Mouse (Mus musculus): ENCODE measurements around the gene Tbata. TPM values are rescaled to one million over a fixed set of nuclear protein-coding genes. Genes with fewer than 3 reads are reported as not detected.

Tbata gene
- polyA plus RNA-seq, 1 experiment from 2014 or later: not detected

GRCm38 (mm10) chr10:61236683-61237390 is 65.1 kb downstream of the Tbata start:
- Histone ChIP-seq H3K27ac (ENCODE audit: poor library complexity, severe bottlenecking) (no peak overlapping the region), H3K36me3 (no peaks in the 10 kb centered on the region), H3K9ac (0 out of 2 replicates have a peak overlapping the region, but pooled peaks have one; percentile 22), H3K4me2 (no peak overlapping the region), H3K27me3 (replicated peaks) (0 out of 2 replicates have a peak, but pooled peaks cover 3% of the 10 kb centered on the region), H3K4me1 (replicated peaks) (peaks cover 20% of the 10 kb centered on the region), H3K9me3 (replicated peaks) (peaks cover 7% of the 10 kb centered on the region), H3K4me3 (no peak overlapping the region)
- ATAC-seq (ENCODE audit: insufficient number of reproducible peaks, low FRiP score): no peak
- WGBS: 59% methylated on average over 4 of the region's 4 CpGs

- WGBS: 79% methylated on average over 6 of the region's 6 CpGs
- Histone ChIP-seq H3K27me3 (replicated peaks) (0 out of 2 replicates have a peak, but pooled peaks cover 3% of the 10 kb centered on the region), H3K9me3 (replicated peaks) (peaks cover 7% of the 10 kb centered on the region), H3K9ac (0 out of 2 replicates have a peak overlapping the region, but pooled peaks have one; percentile 22), H3K4me3 (no peak overlapping the region), H3K27ac (ENCODE audit: poor library complexity, severe bottlenecking) (no peak overlapping the region), H3K36me3 (no peaks in the 10 kb centered on the region), H3K4me2 (no peak overlapping the region), H3K4me1 (replicated peaks) (peaks cover 26% of the 10 kb centered on the region)
- no peak for ATAC-seq (ENCODE audit: insufficient number of reproducible peaks, low FRiP score)
Measured at GRCm38 (mm10) chr10:61237391-61237785, 65.6 kb downstream of the Tbata start.

Small RNAs within 50 kb of the gene (microRNA-seq; reads per million reads assigned to microRNA genes)
- not detected for gene Gm44308

Other genes starting within 250 kb of the Tbata start
- gene Pcbd1, start 82.6 kb upstream of the Tbata start, polyA plus RNA-seq (2016; fragmentation: Nextera tagmentation; extraction: Ambion mirVana): 68.6 and 69.1 TPM in 2 replicates
- gene Sgpl1, start 24.3 kb upstream of the Tbata start, polyA plus RNA-seq (2016; fragmentation: Nextera tagmentation; extraction: Ambion mirVana): 37.0 and 39.1 TPM in 2 replicates
- 1.1 and 1.2 TPM in 2 replicates for gene Adamts14, start 101.5 kb downstream of the Tbata start, polyA plus RNA-seq (2016; fragmentation: Nextera tagmentation; extraction: Ambion mirVana)
- gene Prf1, start 125.9 kb downstream of the Tbata start, polyA plus RNA-seq (2016; fragmentation: Nextera tagmentation; extraction: Ambion mirVana): 0.10 TPM in 1 of 2 replicates, not detected in the other
- 33.9 and 37.4 TPM in 2 replicates for gene Pald1, start 211.6 kb downstream of the Tbata start, polyA plus RNA-seq (2016; fragmentation: Nextera tagmentation; extraction: Ambion mirVana)
- gene Nodal, start 246.0 kb downstream of the Tbata start, polyA plus RNA-seq (2016; fragmentation: Nextera tagmentation; extraction: Ambion mirVana): not detected in 2 replicates